Comparison of ENCODE assay signal across 9 mouse cellular contexts in genomic region chr9:42275027-42275760, GRCm38 (mm10). TPM values are rescaled to one million over a fixed set of nuclear protein-coding genes. Genes with fewer than 3 reads are reported as not detected.
A peak's percentile ranks its signal among the peaks of the same experiment; 100 is the strongest.
DNase-seq lines count a peak whose midpoint lies in the region; ATAC-seq and TF ChIP-seq lines count a peak whose summit lies in the region.
"Had no signal": no experiment of that assay in that cellular context is flagged by ENCODE, and none has a peak within 500 bp of the region (broad histone marks: within the 10 kb centered on the region; RNA-seq: fewer than 3 reads in every experiment).

No protein-coding gene starts in this region.

- H3K9ac ChIP-seq in stomach, postnatal 0 days (ENCODE audit: low read length) = no peak overlapping the region
- H3K9ac ChIP-seq: lung, embryonic 15.5 days had no signal

- no peak overlapping the region for H3K4me2 ChIP-seq in stomach, postnatal 0 days (replicated peaks; ENCODE audit: low read depth)
- H3K4me2 ChIP-seq: lung, embryonic 15.5 days had no signal

- no peak overlapping the region for H3K27ac ChIP-seq in heart, embryonic 10.5 days
- no peak overlapping the region for H3K27ac ChIP-seq in stomach, postnatal 0 days (replicated peaks)
- H3K27ac ChIP-seq: lung, embryonic 15.5 days had no signal

- peak; percentile 66 for DNase-seq in heart, embryonic 10.5 days (ENCODE audit: low spot score)
- DNase-seq in heart, adult 18-20 months = no peak
- peak; percentile 33 for DNase-seq in thymus, postnatal 0 days (ENCODE audit: low spot score)
- DNase-seq in thymus, postnatal 36 days = no peak
- DNase-seq in induced T-regulatory cell, adult 2 months (ENCODE audit: low read depth) = peak; percentile 52
- no peak for DNase-seq in stomach, postnatal 0 days (ENCODE audit: low spot score)
- no peak for DNase-seq in frontal cortex, postnatal 10 days (ENCODE audit: low spot score in 2 of 2)
- DNase-seq in testis, postnatal 10 days (ENCODE audit: low spot score) = no peak

- 0 out of 2 replicates have a peak, but pooled peaks have one; percentile 48 for ATAC-seq in stomach, postnatal 0 days (ENCODE audit: low FRiP score, low TSS enrichment)

- TF ChIP-seq EP300 in stomach, postnatal 0 days (optimal IDR thresholded peaks at IDR 0.05) = no peak

- no peaks in the 10 kb centered on the region for H3K27me3 ChIP-seq in heart, embryonic 10.5 days (ENCODE audit: insufficient read depth, poor library complexity, severe bottlenecking)
- no peaks in the 10 kb centered on the region for H3K27me3 ChIP-seq in stomach, postnatal 0 days (ENCODE audit: control insufficient read depth, insufficient read depth, low read length)
- H3K27me3 ChIP-seq: lung, embryonic 15.5 days had no signal

- H3K36me3 ChIP-seq in heart, embryonic 10.5 days = no peaks in the 10 kb centered on the region
- H3K36me3 ChIP-seq in stomach, postnatal 0 days (ENCODE audit: control insufficient read depth, insufficient read depth, low read length) = no peaks in the 10 kb centered on the region
- H3K36me3 ChIP-seq: lung, embryonic 15.5 days had no signal

- 55% methylated on average over 13 of the region's 13 CpGs for WGBS in heart, embryonic 10.5 days
- 44% methylated on average over 13 of the region's 13 CpGs for WGBS in stomach, postnatal 0 days

- H3K4me3 ChIP-seq in heart, embryonic 10.5 days = no peak overlapping the region
- H3K4me3 ChIP-seq in stomach, postnatal 0 days (ENCODE audit: low read depth, low read length) = no peak overlapping the region
- H3K4me3 ChIP-seq: lung, embryonic 15.5 days had no signal

- no peaks in the 10 kb centered on the region for H3K4me1 ChIP-seq in heart, embryonic 10.5 days
- H3K4me1 ChIP-seq in stomach, postnatal 0 days (replicated peaks; ENCODE audit: control insufficient read depth, insufficient read depth) = no peaks in the 10 kb centered on the region
- H3K4me1 ChIP-seq: lung, embryonic 15.5 days had no signal

- peak; percentile 76 for TF ChIP-seq CTCF in stomach, postnatal 0 days (IDR thresholded peaks at IDR 0.05; ENCODE audit: low read depth)

- H3K9me3 ChIP-seq in heart, embryonic 10.5 days = no peaks in the 10 kb centered on the region
- H3K9me3 ChIP-seq in stomach, postnatal 0 days (ENCODE audit: control insufficient read depth, low read length) = no peaks in the 10 kb centered on the region
- H3K9me3 ChIP-seq: lung, embryonic 15.5 days had no signal

RNA-seq across cellular contexts. Expression of gene Sc5d, which starts 11.1 kb away (rescaled TPM):
- 51.5 and 58.1 TPM in 2 replicates for polyA plus RNA-seq in heart, embryonic 10.5 days (2016; fragmentation: Nextera tagmentation; extraction: Ambion mirVana)
- total RNA-seq in heart, adult 18-20 months (2021) = 10 to 100 TPM; 14.8 to 19.5 TPM
- polyA plus RNA-seq in thymus, postnatal 0 days (2015; fragmentation: Nextera tagmentation; extraction: Ambion mirVana) = 54.7 and 58.3 TPM in 2 replicates
- polyA plus RNA-seq in stomach, postnatal 0 days (2015; fragmentation: Nextera tagmentation; extraction: Ambion mirVana) = 104 and 110 TPM in 2 replicates

Comparison
In these comparisons a context has a peak if more than half of its experiments do, and no peak if none do; other contexts are left out.
1. DNase-seq: peak in heart, embryonic 10.5 days (single experiment), thymus, postnatal 0 days (single experiment) and induced T-regulatory cell, adult 2 months (single experiment); none in heart, adult 18-20 months (0 of 2), thymus, postnatal 36 days (0 of 2), stomach, postnatal 0 days (single experiment), frontal cortex, postnatal 10 days (0 of 2) and testis, postnatal 10 days (single experiment).